Mouse (Mus musculus) spleen, adult 2 months (tissue): ENCODE data around the gene Etaa1.

Experiments used
- CTCF ChIP-seq: fragments of 200-500 bp; IDR thresholded peaks from 2 replicates; pipeline ENCODE4 v1.5.1; 2011; ENCODE audit warnings: mild to moderate bottlenecking, inconsistent platforms; ENCODE audit not compliant: insufficient read depth, insufficient read length, insufficient replicate concordance; ENCODE audit errors: extremely low read depth
- POLR2A ChIP-seq: fragments of 200-500 bp; IDR thresholded peaks from 2 replicates; pipeline ENCODE4 v1.6.1; 2011; ENCODE audit warnings: low read depth, low read length, inconsistent platforms

DNA sequence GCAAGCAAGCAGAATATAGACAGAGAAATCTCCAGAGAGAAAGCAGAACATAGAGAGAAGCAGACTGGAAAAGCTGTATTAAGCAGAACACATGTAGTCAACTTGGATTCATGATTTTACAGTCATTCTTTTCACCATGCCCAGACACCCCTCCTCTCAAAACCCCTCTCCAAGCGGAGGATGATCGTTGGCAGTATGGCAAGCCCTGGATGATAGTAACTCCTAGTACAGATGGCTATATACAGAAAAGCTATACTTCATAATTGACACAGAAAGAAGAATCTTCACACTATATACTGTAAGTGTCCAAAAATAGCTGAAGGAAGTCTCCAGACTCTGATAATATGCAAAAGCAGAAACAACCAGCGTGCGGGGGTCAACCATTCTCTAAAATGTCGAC is 36.6 kb downstream of the Etaa1 start:
- TF ChIP-seq POLR2A = no peak
- TF ChIP-seq CTCF = no peak
